Mouse (Mus musculus) embryonic fibroblast, embryonic 13.5 days (primary cell): Measurements from ENCODE around the gene Heatr9.

Source experiments
- CTCF ChIP-seq: IDR thresholded peaks from 2 replicates; pipeline ENCODE4 v1.5.1; 2011; ENCODE audit warnings: mild to moderate bottlenecking, control low read depth, low read length, moderate library complexity, borderline replicate concordance; ENCODE audit not compliant: insufficient read depth
- POLR2A ChIP-seq: IDR thresholded peaks from 2 replicates; pipeline ENCODE4 v1.6.1; 2011; ENCODE audit warnings: low read depth, mild to moderate bottlenecking, control low read depth, low read length, moderate library complexity

- no peak for TF ChIP-seq CTCF
- no peak for TF ChIP-seq POLR2A
Observed at GRCm38 (mm10) chr11:83509521-83509920, 12.5 kb downstream of the Heatr9 start.
